Mouse (Mus musculus) megakaryocyte, embryonic 14.5 days (primary cell): Measurements from ENCODE around the gene Clcn1. TPM values are rescaled to one million over a fixed set of nuclear protein-coding genes. Genes with fewer than 3 reads are reported as not detected.

Experiments
- H3K27me3 ChIP-seq: replicated peaks from 2 replicates; pipeline ENCODE3; 2012; ENCODE audit warnings: inconsistent platforms
- H3K36me3 ChIP-seq: replicated peaks from 2 replicates; pipeline ENCODE3; 2012; ENCODE audit warnings: low read length, inconsistent platforms, mixed read lengths
- H3K4me1 ChIP-seq: 2 replicates; pipeline ENCODE4 v1.6.1; 2012; ENCODE audit warnings: inconsistent platforms
- H3K4me3 ChIP-seq: replicated peaks from 2 replicates; pipeline ENCODE3; 2012; ENCODE audit warnings: moderate library complexity, mild to moderate bottlenecking, inconsistent platforms
- H3K9me3 ChIP-seq: 2 replicates; pipeline ENCODE4 v1.6.1; 2012; ENCODE audit warnings: inconsistent platforms
- FLI1 ChIP-seq: IDR thresholded peaks from 2 replicates; pipeline ENCODE4 v1.6.1; 2012; ENCODE audit warnings: low read length, inconsistent platforms, mixed read lengths
- GATA1 ChIP-seq: IDR thresholded peaks from 3 replicates; pipeline ENCODE4 v1.6.1; 2012; ENCODE audit warnings: mixed read lengths, low read length, inconsistent platforms, borderline replicate concordance
- polyA plus RNA-seq: library from polyadenylated mRNA; stranded (reverse); fragments of >175 nt; gene quantifications from 2 replicates; pipeline ENCODE4 v1.2.3, GENCODE M21; 2012; ENCODE audit warnings: low replicate concordance; ENCODE audit not compliant: insufficient read depth

Clcn1 gene
- polyA plus RNA-seq, 1 experiment = not detected

GRCm38 (mm10) chr6:42330216-42330615 lies 43.7 kb downstream of the Clcn1 start:
- Histone ChIP-seq H3K27me3 (peaks cover 7% of the 10 kb centered on the region), H3K4me1 (peaks cover 22% of the 10 kb centered on the region), H3K4me3 (no peak overlapping the region), H3K36me3 (no peaks in the 10 kb centered on the region), H3K9me3 (peaks cover 8% of the 10 kb centered on the region; the same call in 1 of the 2 replicates)
- no peak for TF ChIP-seq GATA1
- TF ChIP-seq FLI1 = no peak

- Histone ChIP-seq H3K36me3 (no peaks in the 10 kb centered on the region), H3K9me3 (peaks cover 8% of the 10 kb centered on the region; the same call in 1 of the 2 replicates), H3K4me1 (peaks cover 15% of the 10 kb centered on the region), H3K27me3 (peaks cover 7% of the 10 kb centered on the region), H3K4me3 (no peak overlapping the region)
- TF ChIP-seq GATA1 (no peak), FLI1 (no peak)
Measured at GRCm38 (mm10) chr6:42330946-42331345, 44.5 kb downstream of the Clcn1 start.

- Histone ChIP-seq H3K4me1 (peaks cover 42% of the 10 kb centered on the region), H3K27me3 (no peaks in the 10 kb centered on the region), H3K9me3 (0 out of 2 replicates have a peak, but pooled peaks cover 4% of the 10 kb centered on the region), H3K36me3 (peaks cover 6% of the 10 kb centered on the region), H3K4me3 (no peak overlapping the region)
- TF ChIP-seq FLI1 (no peak), GATA1 (no peak)
Measured at GRCm38 (mm10) chr6:42339189-42339588, 52.7 kb downstream of the Clcn1 start.

- no peak for TF ChIP-seq GATA1
- TF ChIP-seq FLI1 = no peak
- 0 out of 2 replicates have a peak, but pooled peaks cover 4% of the 10 kb centered on the region for H3K9me3 ChIP-seq
Measured at GRCm38 (mm10) chr6:42339981-42340380, 53.5 kb downstream of the Clcn1 start.

GRCm38 (mm10) chr6:42342171-42342570 lies 55.7 kb downstream of the Clcn1 start:
- Histone ChIP-seq H3K27me3 (no peaks in the 10 kb centered on the region), H3K36me3 (peaks cover 10% of the 10 kb centered on the region), H3K4me3 (no peak overlapping the region), H3K4me1 (peaks cover 62% of the 10 kb centered on the region), H3K9me3 (0 out of 2 replicates have a peak, but pooled peaks cover 4% of the 10 kb centered on the region)
- TF ChIP-seq FLI1 = no peak

More at GRCm38 (mm10) chr6:42339981-42340380, 53.5 kb downstream of the Clcn1 start:
- no peaks in the 10 kb centered on the region for H3K27me3 ChIP-seq
- H3K4me3 ChIP-seq = no peak overlapping the region
- peaks cover 6% of the 10 kb centered on the region for H3K36me3 ChIP-seq
- H3K4me1 ChIP-seq = peaks cover 50% of the 10 kb centered on the region

GRCm38 (mm10) chr6:42343361-42344120 lies 57.1 kb downstream of the Clcn1 start:
- Histone ChIP-seq H3K9me3 (0 out of 2 replicates have a peak, but pooled peaks cover 4% of the 10 kb centered on the region), H3K36me3 (peaks cover 10% of the 10 kb centered on the region), H3K4me1 (peaks cover 70% of the 10 kb centered on the region), H3K4me3 (peak overlapping the region; percentile 51), H3K27me3 (no peaks in the 10 kb centered on the region)
- no peak for TF ChIP-seq GATA1
- TF ChIP-seq FLI1 = no peak

- Histone ChIP-seq H3K4me3 (peak overlapping the region; percentile 70), H3K4me1 (peaks cover 74% of the 10 kb centered on the region), H3K9me3 (no peaks in the 10 kb centered on the region), H3K27me3 (no peaks in the 10 kb centered on the region), H3K36me3 (peaks cover 5% of the 10 kb centered on the region)
- TF ChIP-seq GATA1 (no peak), FLI1 (no peak)
Measured at GRCm38 (mm10) chr6:42344255-42344654, 57.8 kb downstream of the Clcn1 start.

GRCm38 (mm10) chr6:42348281-42349005 lies 62.0 kb downstream of the Clcn1 start:
- peaks cover 35% of the 10 kb centered on the region for H3K36me3 ChIP-seq
- H3K4me3 ChIP-seq = peak overlapping the region; percentile 98
- H3K4me1 ChIP-seq = peaks cover 69% of the 10 kb centered on the region
- H3K27me3 ChIP-seq = no peaks in the 10 kb centered on the region
- no peaks in the 10 kb centered on the region for H3K9me3 ChIP-seq
- TF ChIP-seq GATA1 = no peak
- no peak for TF ChIP-seq FLI1

- Histone ChIP-seq H3K4me1 (peaks cover 69% of the 10 kb centered on the region), H3K27me3 (no peaks in the 10 kb centered on the region), H3K36me3 (peaks cover 40% of the 10 kb centered on the region), H3K4me3 (peak overlapping the region; percentile 98), H3K9me3 (no peaks in the 10 kb centered on the region)
- TF ChIP-seq GATA1 (no peak), FLI1 (no peak)
Measured at GRCm38 (mm10) chr6:42349006-42349425, 62.5 kb downstream of the Clcn1 start.
